Mouse (Mus musculus) fat pad, adult 2 months (tissue): ENCODE measurements around the gene 6430550D23Rik.

Experiments used
- DNase-seq: peaks from one replicate; pipeline ENCODE4 v3.0.0-alpha.2; 2011; ENCODE audit warnings: low read depth, low spot score; ENCODE audit errors: extremely low read depth

Gene 6430550D23Rik

DNA sequence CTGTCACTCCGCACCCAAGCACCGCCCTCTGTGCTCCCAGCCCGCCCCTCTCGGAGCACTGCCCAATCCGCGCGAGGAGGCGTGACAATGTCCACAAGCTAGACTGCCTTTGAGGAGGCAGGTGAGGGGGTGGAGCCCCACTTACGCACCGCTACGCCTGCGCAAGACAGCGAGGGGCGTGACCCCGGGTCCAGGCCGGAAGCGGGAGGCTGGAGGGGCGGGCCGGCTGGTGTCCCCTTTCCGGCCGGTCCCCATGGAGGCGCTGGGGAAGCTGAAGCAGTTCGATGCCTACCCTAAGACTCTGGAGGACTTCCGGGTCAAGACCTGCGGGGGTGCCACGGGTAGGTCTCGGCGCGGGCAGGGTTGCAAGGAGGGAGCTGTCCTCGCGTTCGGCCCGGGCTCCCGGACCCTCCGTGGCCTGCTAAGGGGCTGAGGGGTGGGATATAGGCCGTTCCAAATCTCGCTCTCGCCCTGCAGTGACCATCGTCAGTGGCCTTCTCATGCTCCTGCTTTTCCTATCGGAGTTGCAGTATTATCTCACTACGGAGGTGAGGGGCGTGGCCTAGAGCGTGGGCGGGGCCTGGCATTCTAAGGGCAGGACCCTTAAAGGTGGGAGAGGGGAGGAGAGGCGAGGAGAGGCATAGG, at the start of gene 6430550D23Rik, which contains the start of gene Ergic3:
Gene 6430550D23Rik (minus strand): TSS at position 90 of the 645 bp plus-strand sequence.
Gene Ergic3 (plus strand): TSS at position 158 of the 645 bp plus-strand sequence.
- peak; percentile 71 for DNase-seq

DNA sequence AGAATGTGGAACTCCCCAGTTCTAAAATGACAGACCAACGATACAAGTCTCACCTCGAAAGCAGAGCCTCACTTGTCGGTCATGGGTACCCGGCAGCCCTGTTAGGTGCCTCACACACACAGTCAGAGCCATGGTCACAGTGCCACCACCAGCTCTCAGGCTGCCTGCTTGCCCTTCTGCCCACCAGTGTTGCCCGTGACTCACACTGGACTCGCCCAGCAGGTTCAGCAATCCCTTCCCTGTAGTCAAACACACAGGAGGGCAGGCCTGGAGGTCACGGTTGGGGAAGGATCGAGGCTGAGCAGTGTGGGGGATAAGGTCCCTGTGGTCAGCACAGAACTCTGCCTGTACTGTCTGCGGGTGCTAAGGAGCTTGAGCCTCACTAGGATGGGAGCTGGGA, 45.0 kb upstream of the 6430550D23Rik start, which contains the start of gene Fer1l4:
Gene Fer1l4 (minus strand): TSS at position 132 of the 400 bp plus-strand sequence.
- no peak for DNase-seq

DNA sequence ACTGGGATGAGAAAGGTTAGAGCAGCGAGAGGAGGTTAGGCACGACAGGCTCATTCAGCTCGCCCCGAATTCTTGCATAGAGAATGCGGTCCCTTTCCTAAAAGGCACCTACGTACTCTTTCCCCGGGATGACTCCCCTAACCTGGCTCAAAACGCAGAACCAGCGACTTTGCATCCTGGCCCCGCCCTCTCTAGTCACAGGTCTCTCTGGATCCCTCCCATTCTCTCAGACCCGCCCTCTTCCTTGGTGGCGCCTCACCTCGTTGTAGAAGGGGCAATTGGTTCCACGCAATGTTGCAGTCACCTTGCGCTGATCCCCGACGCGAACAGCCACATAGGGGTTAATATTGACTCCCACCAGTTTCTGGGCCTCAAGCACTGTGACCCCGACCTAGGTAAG, 40.2 kb upstream of the 6430550D23Rik start:
- no peak for DNase-seq

DNA sequence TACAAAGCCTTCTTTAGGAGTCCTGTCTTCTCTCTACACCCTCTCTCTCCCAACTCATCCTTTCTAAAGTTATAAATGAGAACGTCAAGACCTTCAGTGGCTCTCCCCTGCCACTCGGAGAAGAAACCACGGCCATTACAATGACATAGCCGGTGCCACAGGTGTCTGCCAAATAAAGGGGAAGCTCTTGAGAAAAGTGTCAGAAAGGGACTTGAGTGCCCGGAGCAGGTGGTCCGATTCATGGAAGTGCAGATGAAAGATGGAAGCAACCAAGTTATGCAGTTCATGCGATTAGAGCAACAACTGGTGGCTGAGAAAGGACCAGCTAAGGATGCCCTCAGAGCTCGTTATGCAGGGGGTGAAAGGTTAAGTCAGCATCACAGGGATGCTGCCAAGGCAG, 35.1 kb upstream of the 6430550D23Rik start:
- DNase-seq = no peak

DNA sequence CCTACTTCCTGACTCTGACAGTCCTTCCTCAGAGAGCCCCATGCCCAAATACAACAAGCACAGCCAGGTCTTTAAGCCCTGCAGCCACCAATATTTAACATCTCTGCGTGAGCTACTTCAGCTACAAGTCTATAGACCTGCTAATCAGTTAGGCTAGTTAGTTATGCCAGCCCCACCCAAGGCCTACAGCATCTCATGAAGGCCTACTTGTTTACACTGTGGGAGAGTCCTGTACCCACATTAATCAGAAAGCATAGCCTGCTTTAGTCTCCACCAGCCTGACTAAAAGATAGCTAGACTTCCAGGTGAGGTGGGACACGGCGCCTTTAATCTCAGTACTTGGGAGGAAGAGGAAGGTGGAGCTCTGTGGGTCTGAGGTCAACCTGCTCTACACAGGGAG, 31.6 kb upstream of the 6430550D23Rik start:
- DNase-seq = no peak

DNA sequence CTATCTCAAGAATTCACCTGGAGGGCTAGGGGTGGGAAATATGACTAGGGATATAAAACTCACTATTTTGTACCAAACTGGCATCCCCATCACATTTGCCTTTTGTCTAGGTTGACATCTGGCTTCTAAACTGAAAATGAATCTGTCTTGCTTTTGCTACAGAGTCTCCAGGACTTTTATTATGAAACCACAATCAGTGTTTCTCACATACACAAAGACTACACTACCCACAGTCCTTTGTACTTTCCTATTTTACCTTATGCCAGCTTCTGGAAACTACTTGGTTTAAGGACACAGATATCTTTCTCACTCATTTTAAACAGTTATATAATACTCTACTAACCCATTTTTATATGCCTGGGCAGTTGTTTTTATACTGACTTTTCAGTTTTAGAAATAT, 17.7 kb upstream of the 6430550D23Rik start:
- no peak for DNase-seq

DNA sequence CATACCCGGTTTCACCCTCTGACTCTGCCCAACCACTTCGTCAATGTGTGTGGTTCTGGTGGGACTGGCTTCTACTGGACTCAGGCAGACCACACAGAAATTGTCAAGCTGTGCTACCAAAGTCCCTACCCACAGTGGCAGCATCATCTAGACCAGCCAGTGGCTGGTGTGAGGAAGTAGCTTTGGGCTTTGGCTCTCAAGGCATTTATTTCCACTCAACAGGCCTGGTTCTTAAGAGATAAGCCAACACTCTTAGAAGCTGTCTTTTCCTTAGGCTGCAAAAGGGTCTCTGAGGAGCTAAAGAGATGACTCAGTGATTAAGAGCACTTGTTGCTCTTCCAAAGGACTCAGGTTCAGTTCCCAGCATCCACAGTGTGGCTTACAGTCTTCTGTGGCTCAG, 14.0 kb upstream of the 6430550D23Rik start:
- DNase-seq = no peak

DNA sequence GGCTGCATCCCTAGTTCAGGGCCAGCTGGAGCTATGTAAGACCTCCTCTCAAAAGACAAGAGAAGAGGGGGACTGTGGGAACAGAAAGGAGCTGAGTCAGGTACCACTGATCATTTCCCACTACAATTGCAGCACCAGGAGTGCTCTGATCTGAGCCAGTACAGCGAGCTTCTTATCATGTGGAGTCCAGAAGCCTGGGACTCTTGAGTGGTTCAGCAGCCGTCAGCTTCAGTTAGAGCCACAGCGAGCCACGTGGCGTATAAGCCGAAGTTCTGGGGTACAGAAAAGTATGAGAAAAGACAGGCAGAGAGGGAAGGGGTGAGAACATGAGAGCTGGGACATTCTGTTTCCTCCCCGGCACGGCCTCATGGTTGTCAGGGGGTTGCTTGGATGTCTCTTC, 13.4 kb upstream of the 6430550D23Rik start:
- DNase-seq = no peak

DNA sequence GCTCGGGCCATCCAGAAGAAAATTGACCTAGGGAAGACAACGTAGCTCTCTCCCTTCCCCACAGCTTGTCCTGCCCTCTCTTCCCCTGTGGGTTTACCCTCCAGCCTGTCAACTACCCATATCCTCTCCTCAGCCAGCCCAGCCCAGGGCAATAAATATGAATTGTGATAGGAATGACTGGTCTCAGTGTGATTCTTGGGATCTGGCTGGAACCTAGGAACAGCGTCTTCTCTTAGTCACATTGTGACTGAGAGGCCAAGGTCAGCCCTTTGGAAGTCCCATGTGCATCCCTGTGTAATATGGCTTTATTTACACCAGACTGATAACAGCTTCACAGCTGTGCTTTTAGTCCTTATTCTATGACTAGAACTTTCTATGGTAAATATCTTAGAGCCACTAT, 10.3 kb upstream of the 6430550D23Rik start:
- no peak for DNase-seq

DNA sequence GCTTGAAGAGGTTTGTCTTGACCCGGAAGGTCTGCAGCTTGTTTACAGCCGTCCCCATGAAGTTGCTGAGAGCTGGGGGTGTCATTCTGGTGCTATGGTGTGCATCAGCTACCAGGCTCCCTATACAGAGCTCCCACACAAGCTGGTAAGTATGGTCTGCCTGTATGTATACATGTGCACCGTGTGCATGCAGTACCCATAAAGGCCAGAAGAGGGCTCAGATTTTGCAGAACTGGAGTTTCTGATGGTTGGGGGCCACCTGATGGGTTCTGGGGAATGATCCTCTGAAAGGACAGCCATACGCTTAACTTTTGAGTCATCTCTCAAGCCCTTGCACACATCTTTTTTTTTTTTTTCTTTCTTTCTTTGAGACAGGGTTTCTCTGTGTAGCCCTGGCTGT, 2.4 kb downstream of the 6430550D23Rik start:
- DNase-seq = no peak

DNA sequence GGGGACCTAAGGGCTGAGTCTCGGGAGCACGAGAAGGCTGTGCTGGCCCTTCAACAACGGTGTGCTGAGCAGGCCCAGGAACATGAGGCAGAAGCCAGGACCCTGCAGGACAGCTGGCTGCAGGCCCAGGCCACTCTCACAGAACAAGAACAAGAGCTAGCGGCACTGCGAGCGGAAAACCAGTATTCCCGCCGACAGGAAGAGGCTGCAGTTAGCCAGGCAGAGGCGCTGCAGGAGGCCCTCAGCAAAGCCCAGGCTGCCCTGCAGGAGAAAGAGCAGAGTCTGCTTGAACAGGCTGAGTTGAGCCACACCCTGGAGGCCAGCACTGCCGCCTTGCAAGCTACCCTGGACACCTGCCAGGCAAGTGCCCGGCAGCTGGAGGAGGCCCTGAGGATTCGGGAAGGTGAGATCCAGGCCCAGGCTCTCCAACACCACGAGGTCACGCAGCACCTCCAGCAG, 15.9 kb downstream of the 6430550D23Rik start:
- DNase-seq = peak; percentile 7

DNA sequence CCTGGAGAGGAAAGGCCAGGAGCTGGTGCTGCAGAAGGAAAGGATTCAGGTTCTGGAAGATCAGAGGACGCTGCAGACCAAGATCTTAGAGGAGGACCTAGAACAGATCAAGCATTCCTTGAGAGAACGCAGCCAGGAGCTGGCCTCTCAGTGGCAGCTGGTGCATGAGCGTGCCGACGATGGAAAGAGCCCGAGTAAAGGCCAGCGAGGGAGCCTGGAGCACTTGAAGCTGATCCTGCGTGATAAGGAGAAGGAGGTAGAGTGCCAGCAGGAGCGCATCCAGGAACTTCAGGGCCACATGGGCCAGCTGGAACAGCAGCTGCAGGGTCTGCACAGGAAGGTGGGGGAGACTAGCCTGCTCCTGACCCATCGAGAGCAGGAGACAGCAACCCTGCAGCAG, 16.6 kb downstream of the 6430550D23Rik start:
- no peak for DNase-seq

DNA sequence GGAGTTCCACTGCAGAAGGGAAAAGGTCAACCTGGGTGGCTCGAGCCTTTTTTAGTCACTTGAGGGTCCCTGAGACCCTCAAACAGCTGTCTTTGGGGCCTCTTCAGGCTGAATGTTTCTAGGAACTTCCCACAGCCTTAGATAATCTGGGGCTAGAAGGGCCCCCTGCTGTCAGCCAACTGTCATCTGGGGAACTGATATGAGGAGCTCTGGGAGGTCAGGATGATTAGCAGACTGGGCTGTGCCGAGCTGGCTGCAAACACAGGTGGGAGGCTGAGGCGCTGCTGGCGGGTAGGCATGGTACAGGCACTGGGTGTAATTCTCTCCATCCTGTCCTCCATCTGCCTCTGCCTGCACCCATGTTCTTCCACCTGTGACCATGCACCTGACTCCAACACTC, 18.7 kb downstream of the 6430550D23Rik start:
- DNase-seq = no peak

DNA sequence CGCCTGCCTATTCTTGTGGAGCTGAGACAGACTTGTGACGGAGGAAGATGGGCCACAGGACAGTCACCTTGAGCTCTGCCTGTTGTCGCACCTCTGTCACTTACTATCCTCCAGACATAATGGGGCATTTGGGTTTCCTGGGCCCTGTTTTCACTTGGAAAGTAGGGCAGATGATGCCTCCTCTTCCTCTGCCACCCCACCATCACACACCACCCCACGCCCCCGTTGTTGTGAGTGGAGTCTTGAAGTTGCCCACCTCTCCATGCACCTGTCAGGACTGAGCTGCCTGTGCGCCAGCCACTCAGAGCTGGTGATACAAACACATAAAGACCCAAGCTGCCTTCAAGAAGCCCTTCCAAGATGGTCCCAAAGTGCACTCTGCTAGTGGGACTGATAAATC, 20.6 kb downstream of the 6430550D23Rik start:
- DNase-seq = no peak

DNA sequence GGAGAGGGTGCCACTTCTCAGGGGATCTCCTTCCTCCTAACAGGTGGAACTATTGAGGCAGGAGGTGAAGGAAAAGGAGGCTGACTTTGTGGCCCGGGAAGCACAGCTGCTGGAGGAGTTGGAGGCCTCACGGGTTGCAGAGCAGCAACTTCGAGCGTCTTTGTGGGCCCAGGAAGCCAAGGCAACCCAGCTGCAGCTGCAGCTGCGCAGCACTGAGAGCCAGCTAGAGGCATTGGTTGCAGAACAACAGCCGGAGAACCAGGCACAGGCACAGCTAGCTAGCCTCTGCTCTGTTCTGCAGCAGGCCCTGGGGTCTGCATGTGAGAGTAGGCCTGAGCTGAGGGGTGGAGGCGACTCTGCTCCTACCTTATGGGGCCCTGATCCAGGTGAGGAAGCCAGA, 22.0 kb downstream of the 6430550D23Rik start:
- no peak for DNase-seq

DNA sequence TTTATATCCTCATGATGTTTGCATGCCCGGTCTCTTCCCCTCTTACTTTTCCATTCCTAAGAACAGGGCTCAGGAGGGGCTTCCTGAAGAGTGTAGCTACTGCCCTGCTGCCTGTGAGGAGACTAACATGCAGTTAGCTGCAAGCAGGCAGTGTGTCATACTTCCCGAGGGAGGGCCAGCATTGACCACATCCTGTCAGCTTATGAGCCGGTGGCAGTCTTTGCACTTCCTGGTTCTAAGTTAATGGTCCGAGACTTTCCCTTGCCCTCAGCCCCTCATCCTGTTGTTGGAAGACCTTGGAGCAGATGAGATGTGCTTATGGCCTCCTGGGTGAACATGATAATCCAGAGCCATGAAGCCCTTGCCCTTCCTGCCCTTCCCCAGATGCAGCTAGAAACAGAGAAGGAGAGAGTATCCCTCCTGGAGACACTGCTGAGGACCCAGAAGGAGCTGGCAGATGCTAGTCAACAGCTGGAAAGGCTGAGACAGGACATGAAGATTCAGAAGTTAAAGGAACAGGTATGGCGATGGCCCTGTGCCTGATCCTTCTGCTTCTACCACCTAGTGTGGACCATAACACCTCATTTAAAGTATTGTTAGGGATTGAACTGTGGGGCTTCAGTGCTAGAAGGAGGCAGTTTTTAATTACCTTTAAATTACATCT, 28.3 kb downstream of the 6430550D23Rik start:
- no peak for DNase-seq

DNA sequence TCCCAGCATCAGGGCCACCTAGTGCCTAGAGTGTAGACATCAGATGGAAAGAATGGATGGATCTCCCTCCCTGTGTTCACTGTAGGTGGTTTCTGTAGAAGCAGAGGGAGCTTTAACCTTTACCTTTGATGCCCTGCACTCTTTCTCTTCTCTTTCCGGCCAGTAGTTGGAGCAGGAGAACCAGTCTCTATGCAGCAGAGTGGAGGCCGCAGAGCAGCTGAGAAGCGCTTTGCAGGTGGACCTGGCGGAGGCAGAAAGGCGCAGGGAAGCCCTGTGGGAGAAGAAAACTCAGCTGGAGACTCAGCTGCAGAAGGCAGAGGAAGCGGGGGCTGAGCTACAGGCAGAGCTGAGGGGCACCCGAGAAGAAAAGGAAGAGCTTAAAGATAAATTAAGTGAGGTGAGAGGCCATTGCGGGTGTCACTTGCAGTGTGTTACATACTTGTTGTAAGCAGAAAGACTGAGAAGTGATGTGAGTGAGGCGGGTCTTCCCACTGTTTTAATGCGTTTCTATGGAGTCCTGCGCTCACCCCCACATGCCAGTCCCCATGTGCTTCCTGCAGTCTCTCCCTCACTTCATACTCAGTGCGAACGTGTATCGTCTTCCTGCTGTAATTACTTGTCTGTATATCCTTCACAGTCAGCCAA, 33.6 kb downstream of the 6430550D23Rik start:
- no peak for DNase-seq

DNA sequence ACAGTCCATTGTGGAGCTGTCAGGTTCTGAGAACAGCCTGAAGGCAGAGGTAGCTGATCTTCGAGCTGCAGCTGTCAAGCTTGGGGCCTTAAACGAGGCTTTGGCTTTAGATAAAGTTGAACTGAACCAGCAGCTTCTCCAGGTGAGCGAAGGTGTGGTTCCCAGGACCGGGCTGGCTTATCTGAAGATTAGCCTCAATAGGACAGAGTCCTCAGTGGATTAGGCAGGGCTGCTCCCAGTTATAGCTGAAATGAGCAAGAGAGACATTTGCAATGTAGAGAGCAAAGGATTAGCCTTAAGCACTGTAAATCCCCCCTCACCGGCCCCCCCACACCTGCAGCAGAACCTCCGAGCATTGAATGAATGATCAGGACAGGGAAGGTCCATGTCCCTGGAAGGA, 34.4 kb downstream of the 6430550D23Rik start:
- DNase-seq = no peak

DNA sequence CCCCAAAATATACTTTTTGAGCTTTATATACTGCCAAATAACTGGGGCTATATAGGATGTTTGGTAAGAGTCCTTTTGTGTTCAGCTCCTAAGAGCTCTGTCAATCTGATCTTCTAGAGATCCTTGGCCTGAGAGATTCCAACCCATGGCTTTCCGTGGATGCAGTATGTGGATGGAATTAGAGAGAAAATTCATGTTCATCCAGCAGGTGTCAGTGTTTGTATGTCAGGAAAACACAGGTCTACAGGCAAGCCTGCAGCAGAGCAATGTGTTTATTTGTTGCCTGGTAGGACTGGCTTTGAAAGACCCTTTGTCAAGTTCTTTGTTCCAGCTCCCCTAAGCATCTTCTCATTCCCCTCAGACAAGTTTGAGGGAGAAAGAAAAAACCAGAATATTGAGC, 44.8 kb downstream of the 6430550D23Rik start:
- no peak for DNase-seq

DNA sequence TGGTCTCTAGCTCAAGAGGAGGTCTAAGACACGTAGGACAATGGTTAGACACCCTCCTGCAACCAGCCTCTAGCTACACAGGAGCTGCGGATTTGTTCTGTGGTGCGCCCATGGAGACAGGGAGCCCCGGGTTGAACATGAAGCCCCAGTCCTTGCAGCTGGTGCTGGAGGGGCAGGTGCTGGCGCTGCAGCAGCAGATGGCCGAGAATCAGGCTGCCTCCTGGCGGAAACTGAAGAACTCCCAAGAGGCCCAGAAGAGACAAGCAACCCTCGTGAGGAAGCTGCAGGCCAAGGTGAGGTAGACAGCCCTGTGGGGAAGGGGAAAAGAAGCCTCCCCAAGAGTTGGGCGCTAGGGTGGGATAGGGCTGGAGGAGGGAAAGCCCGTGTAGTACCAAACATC, 45.9 kb downstream of the 6430550D23Rik start:
- no peak for DNase-seq

DNA sequence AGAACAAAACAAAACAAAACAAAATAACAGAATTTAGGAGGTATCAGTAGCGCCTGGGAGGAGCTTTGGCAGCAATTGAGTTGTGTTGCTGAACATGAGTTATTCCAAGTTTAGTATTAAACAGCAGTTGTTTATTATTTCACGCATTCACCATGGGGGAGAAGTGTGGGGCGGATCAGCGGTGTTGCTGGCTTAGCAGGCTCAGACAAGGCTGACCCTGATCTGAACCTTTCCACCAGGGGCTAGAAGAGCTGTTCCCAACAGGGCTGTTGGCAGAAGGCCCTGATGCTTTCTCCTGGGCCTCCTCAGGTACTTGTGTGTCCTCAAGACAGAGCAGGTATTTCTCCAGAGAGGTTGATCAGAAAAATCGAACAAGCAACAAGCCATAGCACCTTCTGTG, 47.8 kb downstream of the 6430550D23Rik start:
- no peak for DNase-seq
